Comparison of ENCODE assay signal across 11 mouse cellular contexts in the genomic region with DNA sequence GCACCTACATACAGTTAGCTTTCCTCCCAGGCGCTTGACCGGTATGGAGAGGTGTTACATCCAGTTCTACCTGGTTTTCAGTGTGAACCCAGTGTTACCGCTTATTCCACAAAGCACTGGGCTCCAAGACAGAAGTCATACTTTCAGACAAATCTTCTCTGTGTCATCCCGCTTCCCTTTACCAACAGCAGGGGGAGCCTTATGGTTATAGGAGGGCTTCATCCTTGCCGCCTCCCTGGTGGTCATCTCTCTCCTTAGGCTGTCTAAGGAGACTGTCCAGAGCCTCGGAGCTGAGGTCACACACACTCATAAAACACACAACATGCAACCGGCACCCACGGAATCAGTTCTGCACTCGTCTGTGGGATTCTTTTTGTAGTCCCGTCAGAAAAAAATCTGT. TPM values are rescaled to one million over a fixed set of nuclear protein-coding genes. Genes with fewer than 3 reads are reported as not detected.
DNase-seq lines count a peak whose midpoint lies in the region; ATAC-seq and TF ChIP-seq lines count a peak whose summit lies in the region.
"Had no signal": no experiment of that assay in that cellular context is flagged by ENCODE, and none has a peak within 500 bp of the region (broad histone marks: within the 10 kb centered on the region; RNA-seq: fewer than 3 reads in every experiment).

No protein-coding gene starts in this region.

- DNase-seq in heart, adult 2 months = peak in 1 of 2 experiments; percentile 20
- DNase-seq in heart, adult 8-10 months (ENCODE audit: low spot score) = no peak
- DNase-seq in lung, embryonic 14.5 days = peak; percentile 60
- DNase-seq in lung, adult 2 months = no peak
- DNase-seq in ES-E14 (ENCODE audit: low read depth, low spot score) = peak; percentile 40
- DNase-seq in kidney, postnatal 4 days = peak; percentile 36 to 46
- DNase-seq in spleen, postnatal 14 days (ENCODE audit: low spot score in 2 of 2) = no peak
- DNase-seq: thymus, postnatal 14 days had no signal

- H3K27me3 ChIP-seq in heart, adult 2 months (ENCODE audit: control insufficient read depth, insufficient read depth, low read length) = no peaks in the 10 kb centered on the region
- no peaks in the 10 kb centered on the region for H3K27me3 ChIP-seq in lung, embryonic 14.5 days (ENCODE audit: insufficient read depth, low read length)
- H3K27me3 ChIP-seq: embryonic facial prominence, embryonic 13.5 days; Patski had no signal

- no peak for TF ChIP-seq EP300 in heart, adult 2 months (IDR thresholded peaks at IDR 0.05; ENCODE audit: insufficient read depth, low read depth, low read length)

- 77% methylated on average over 10 of the region's 10 CpGs for WGBS in heart, adult 2 months
- WGBS in lung, embryonic 14.5 days = 77% methylated on average over 10 of the region's 10 CpGs
- WGBS in lung, adult 2 months = 83% methylated on average over 10 of the region's 10 CpGs

- intact Hi-C loops in heart, adult 2 months (cut with DNase I) = no loop called here

- ATAC-seq in lung, embryonic 14.5 days (ENCODE audit: insufficient read depth) = peak; percentile 45
- ATAC-seq in activated CD4-positive, CD25-positive, alpha-beta regulatory T cell, adult 4 months = no peak
- ATAC-seq: Patski had no signal

- H3K9ac ChIP-seq in heart, adult 2 months (ENCODE audit: low read depth, low read length) = no peak overlapping the region
- no peak overlapping the region for H3K9ac ChIP-seq in lung, embryonic 14.5 days
- H3K9ac ChIP-seq in ES-E14 (ENCODE audit: insufficient read depth, low read depth, low read length, poor library complexity, severe bottlenecking) = peak overlapping the region; percentile 31; the same call in 1 of the 2 replicates
- H3K9ac ChIP-seq: embryonic facial prominence, embryonic 13.5 days had no signal

- H3K4me2 ChIP-seq in lung, embryonic 14.5 days = no peak overlapping the region
- H3K4me2 ChIP-seq: embryonic facial prominence, embryonic 13.5 days had no signal

- no peak overlapping the region for H3K27ac ChIP-seq in heart, adult 2 months
- no peak overlapping the region for H3K27ac ChIP-seq in lung, embryonic 14.5 days (ENCODE audit: low read depth)
- H3K27ac ChIP-seq in ES-E14 (ENCODE audit: insufficient read depth, low read depth, low read length, poor library complexity, severe bottlenecking) = no peak overlapping the region
- H3K27ac ChIP-seq: embryonic facial prominence, embryonic 13.5 days had no signal

- H3K79me2 ChIP-seq in heart, adult 2 months (replicated peaks; ENCODE audit: control insufficient read depth, insufficient read depth, low read length) = no peaks in the 10 kb centered on the region

- no peaks in the 10 kb centered on the region for H3K36me3 ChIP-seq in heart, adult 2 months (ENCODE audit: control insufficient read depth, insufficient read depth, low read length)
- H3K36me3 ChIP-seq in lung, embryonic 14.5 days (ENCODE audit: insufficient read depth) = peaks cover 82% of the 10 kb centered on the region
- H3K36me3 ChIP-seq in ES-E14 (ENCODE audit: control insufficient read depth, insufficient read depth, low read length, poor library complexity, severe bottlenecking) = peaks cover 48% of the 10 kb centered on the region

- H3K4me1 ChIP-seq in heart, adult 2 months (ENCODE audit: control insufficient read depth, insufficient read depth, low read length) = 0 out of 2 replicates have a peak, but pooled peaks cover 1% of the 10 kb centered on the region
- H3K4me1 ChIP-seq in lung, embryonic 14.5 days (ENCODE audit: insufficient read depth) = no peaks in the 10 kb centered on the region
- no peaks in the 10 kb centered on the region for H3K4me1 ChIP-seq in lung, adult 2 months (ENCODE audit: control insufficient read depth, insufficient read depth, low read length)
- peaks cover 0 to 3% of the 10 kb centered on the region in 2 experiments; a peak in 1 of 4 replicates for H3K4me1 ChIP-seq in ES-E14 (ENCODE audit: control insufficient read depth in 2 of 2, insufficient read depth in 2 of 2, low read length in 2 of 2, poor library complexity in 1 of 2)
- H3K4me1 ChIP-seq: embryonic facial prominence, embryonic 13.5 days had no signal

- peak; percentile 57 for TF ChIP-seq CTCF in heart, adult 2 months (IDR thresholded peaks at IDR 0.05)
- TF ChIP-seq CTCF in lung, embryonic 14.5 days (IDR thresholded peaks at IDR 0.05; ENCODE audit: low read depth) = peak; percentile 53
- no peak for TF ChIP-seq CTCF in lung, adult 2 months (IDR thresholded peaks at IDR 0.05; ENCODE audit: insufficient read depth, low read length)

- no peak overlapping the region for H3K4me3 ChIP-seq in heart, adult 2 months
- H3K4me3 ChIP-seq in lung, embryonic 14.5 days (ENCODE audit: low read depth, low read length) = no peak overlapping the region
- H3K4me3 ChIP-seq in lung, adult 2 months (replicated peaks; ENCODE audit: extremely low read depth, low read depth, low read length) = no peak overlapping the region
- H3K4me3 ChIP-seq in ES-E14 (ENCODE audit: insufficient read depth in 1 of 2, low read depth in 1 of 2, low read length in 2 of 2, poor library complexity in 1 of 2, severe bottlenecking in 1 of 2) = no peak overlapping the region
- H3K4me3 ChIP-seq: embryonic facial prominence, embryonic 13.5 days had no signal

- no peak for TF ChIP-seq POLR2A in heart, adult 2 months (IDR thresholded peaks at IDR 0.05; ENCODE audit: insufficient read depth, low read depth, low read length)
- TF ChIP-seq POLR2A in lung, adult 2 months (IDR thresholded peaks at IDR 0.05; ENCODE audit: borderline replicate concordance, extremely low read depth, low read depth, low read length) = no peak

- H3K9me3 ChIP-seq in lung, embryonic 14.5 days (ENCODE audit: low read depth, low read length) = no peaks in the 10 kb centered on the region
- H3K9me3 ChIP-seq in ES-E14 (ENCODE audit: control insufficient read depth, insufficient read depth, low read depth, low read length) = no peaks in the 10 kb centered on the region
- H3K9me3 ChIP-seq: embryonic facial prominence, embryonic 13.5 days had no signal

- in situ Hi-C loops in ES-E14 (cut with MboI; ENCODE audit: low sequenced_read_pairs in 2 of 2, unreplicated experiment in 2 of 2) = loop anchor here in 1 of 2 experiments (25.0 kb wide), 1 partner anchor 180 kb away; no protein-coding TSS in a partner anchor

TF ChIP-seq in ES-E14, 5 proteins besides CTCF, POLR2A, EP300 and RAD21:
- TF ChIP-seq ZC3H11A (IDR thresholded peaks at IDR 0.05; ENCODE audit: borderline replicate concordance, low read depth, low read length) = 0 out of 2 replicates have a peak, but pooled peaks have one; percentile 44
- no peak for TF ChIP-seq HCFC1 (IDR thresholded peaks at IDR 0.05; ENCODE audit: borderline replicate concordance, insufficient read depth, low read length)

RNA-seq across cellular contexts. Expression of a gene that starts 37.4 kb away (rescaled TPM):
- under 1 TPM; 0.59 to 0.68 TPM for total RNA-seq in heart, adult 2 months (2021)
- polyA plus RNA-seq in heart, adult 2 months (2012; rRNA removed) = 0.31 and 0.32 TPM in 2 replicates
- total RNA-seq in heart, adult 8-10 months (2022) = 1 to 10 TPM in 2 of 4 experiments, under 1 TPM in 2; 0.56 to 1.5 (median 1.1) TPM
- 42.9 and 43.8 TPM in 2 replicates for polyA plus RNA-seq in lung, embryonic 14.5 days (2014; fragmentation: Nextera tagmentation; extraction: Ambion mirVana)
- polyA plus RNA-seq in lung, adult 2 months (2012; rRNA removed) = 0.40 TPM in 2 replicates
- total RNA-seq in ES-E14 (2012; rRNA removed) = 13.8 and 15.6 TPM in 2 replicates
- polyA plus RNA-seq in activated CD4-positive, CD25-positive, alpha-beta regulatory T cell, adult 4 months (2017; shearing (Covaris generic)) = 1 to 10 TPM; 1.5 to 3.2 TPM

Comparison
In these comparisons a context has a peak if more than half of its experiments do, and no peak if none do; other contexts are left out.
1. DNase-seq: peak in lung, embryonic 14.5 days (single experiment), ES-E14 (single experiment) and kidney, postnatal 4 days (2 of 2); none in heart, adult 8-10 months (single experiment), lung, adult 2 months (single experiment) and spleen, postnatal 14 days (0 of 2).
2. RNA of a gene that starts 37.4 kb away (polyA plus RNA-seq): 42.9 to 43.8 TPM in lung, embryonic 14.5 days; 1.5 to 3.2 TPM in activated CD4-positive, CD25-positive, alpha-beta regulatory T cell, adult 4 months, 0.40 TPM in lung, adult 2 months and 0.31 to 0.32 TPM in heart, adult 2 months; every median in the first group is over 10 times any median in the second.